Mouse (Mus musculus) forebrain, embryonic 15.5 days (tissue): ENCODE measurements around the gene Mark2. TPM values are rescaled to one million over a fixed set of nuclear protein-coding genes. Genes with fewer than 3 reads are reported as not detected.

Experiments used
- ATAC-seq: fragments of 200-750 bp; cut with Nextera tagmentation; replicated peaks from 2 replicates; pipeline ENCODE4 v1.8.0; 2017; ENCODE audit warnings: mild to moderate bottlenecking, moderate TSS enrichment, moderate library complexity
- H3K27ac ChIP-seq: fragments of 300-500 bp; sonication (generic); replicated peaks from 2 replicates; pipeline ENCODE4 v1.5.1; 2015; ENCODE audit warnings: mild to moderate bottlenecking, inconsistent platforms
- H3K27me3 ChIP-seq: fragments of 300-500 bp; sonication (generic); 2 replicates; pipeline ENCODE4 v1.6.1; 2015; ENCODE audit warnings: inconsistent platforms
- H3K36me3 ChIP-seq: fragments of 300-500 bp; sonication (generic); 2 replicates; pipeline ENCODE4 v1.6.1; 2015; ENCODE audit warnings: mild to moderate bottlenecking, inconsistent platforms
- H3K4me1 ChIP-seq: fragments of 300-500 bp; sonication (generic); 2 replicates; pipeline ENCODE4 v1.6.1; 2015; ENCODE audit warnings: inconsistent platforms
- H3K4me2 ChIP-seq: fragments of 300-500 bp; sonication (generic); replicated peaks from 2 replicates; pipeline ENCODE4 v1.6.1; 2015; ENCODE audit warnings: mild to moderate bottlenecking, inconsistent platforms
- H3K4me3 ChIP-seq: fragments of 300-500 bp; sonication (generic); 2 replicates; pipeline ENCODE4 v1.5.1; 2015; ENCODE audit warnings: mild to moderate bottlenecking, inconsistent platforms
- H3K9ac ChIP-seq: fragments of 300-500 bp; sonication (generic); replicated peaks from 2 replicates; pipeline ENCODE4 v1.6.1; 2015; ENCODE audit warnings: mild to moderate bottlenecking, inconsistent platforms
- H3K9me3 ChIP-seq: fragments of 300-500 bp; sonication (generic); 2 replicates; pipeline ENCODE4 v1.6.1; 2016; ENCODE audit warnings: inconsistent platforms
- WGBS: fragments of 180-500 bp; shearing (Covaris S2); methylation state at CpG from one replicate; pipeline ENCODE4 v1.1.7; 2015; ENCODE audit warnings: mixed read lengths; 5-methylcytosine and 5-hydroxymethylcytosine counted together
- polyA plus RNA-seq: library from polyadenylated mRNA; unstranded; fragments of >200 nt; fragmentation: Nextera tagmentation; extraction: Ambion mirVana; gene quantifications from 2 replicates; pipeline ENCODE4 v1.2.1, GENCODE M21; 2015

The Mark2 gene
- polyA plus RNA-seq, 1 experiment from 2014 or later: 52.8 TPM

GRCm38 (mm10) chr19:7269290-7270044 is 72.2 kb downstream of the Mark2 start:
- Histone ChIP-seq H3K4me2 (peak overlapping the region; percentile 76), H3K27me3 (no peaks in the 10 kb centered on the region), H3K9ac (peak overlapping the region; percentile 98), H3K27ac (peak overlapping the region; percentile 99), H3K4me1 (peaks cover 83% of the 10 kb centered on the region), H3K9me3 (no peaks in the 10 kb centered on the region), H3K36me3 (peaks cover 39% of the 10 kb centered on the region), H3K4me3 (peak overlapping the region; percentile 90)
- WGBS: 5% methylated on average over 11 of the region's 11 CpGs
- ATAC-seq: no peak; the same call in 1 of the 2 replicates

GRCm38 (mm10) chr19:7268722-7269090 is 73.0 kb downstream of the Mark2 start:
- peak overlapping the region; percentile 76 for H3K4me2 ChIP-seq
- no peaks in the 10 kb centered on the region for H3K27me3 ChIP-seq
- peak overlapping the region; percentile 99 for H3K27ac ChIP-seq
- ATAC-seq: peak; percentile 8; the same call in 1 of the 2 replicates
- WGBS: under 1% methylated on average over 30 of the region's 30 CpGs
- H3K4me3 ChIP-seq: peak overlapping the region; percentile 90
- no peaks in the 10 kb centered on the region for H3K9me3 ChIP-seq
- H3K4me1 ChIP-seq: peaks cover 79% of the 10 kb centered on the region
- H3K9ac ChIP-seq: peak overlapping the region; percentile 98
- peaks cover 31% of the 10 kb centered on the region for H3K36me3 ChIP-seq

GRCm38 (mm10) chr19:7267781-7268721 is 73.6 kb downstream of the Mark2 start:
- H3K9me3 ChIP-seq: no peaks in the 10 kb centered on the region
- H3K27me3 ChIP-seq: no peaks in the 10 kb centered on the region
- H3K4me2 ChIP-seq: peak overlapping the region; percentile 76
- H3K9ac ChIP-seq: peak overlapping the region; percentile 98
- H3K27ac ChIP-seq: peak overlapping the region; percentile 99
- H3K4me1 ChIP-seq: peaks cover 79% of the 10 kb centered on the region
- ATAC-seq: peak; percentile 55
- under 1% methylated on average over 90 of the region's 97 CpGs for whole genome bisulfite sequencing
- peaks cover 25% of the 10 kb centered on the region for H3K36me3 ChIP-seq
- H3K4me3 ChIP-seq: peak overlapping the region; percentile 90

- H3K4me2 ChIP-seq: peak within 1 kb of the TSS; percentile 76
- peak within 1 kb of the TSS; percentile 98 for H3K9ac ChIP-seq
- no peaks in the 10 kb centered on the region for H3K27me3 ChIP-seq
- peaks cover 70% of the 10 kb centered on the region for H3K4me1 ChIP-seq
- peak within 1 kb of the TSS; percentile 90 for H3K4me3 ChIP-seq
- H3K27ac ChIP-seq: peak within 1 kb of the TSS; percentile 99
- peaks cover 17% of the 10 kb centered on the region for H3K36me3 ChIP-seq
- under 1% methylated on average over 28 of the region's 28 CpGs for WGBS
- ATAC-seq: peak; percentile 69
- H3K9me3 ChIP-seq: no peaks in the 10 kb centered on the region
Measured at GRCm38 (mm10) chr19:7267091-7267741, 74.4 kb downstream of the Mark2 start, which contains the start of gene Rcor2. Rcor2 (plus strand) TSS chr19:7267325.

- peak overlapping the region; percentile 98 for H3K9ac ChIP-seq
- H3K4me1 ChIP-seq: peaks cover 63% of the 10 kb centered on the region
- WGBS: 22% methylated on average over 4 of the region's 4 CpGs
- no peaks in the 10 kb centered on the region for H3K27me3 ChIP-seq
- no peaks in the 10 kb centered on the region for H3K9me3 ChIP-seq
- peak overlapping the region; percentile 90; the same call in 1 of the 2 replicates for H3K4me3 ChIP-seq
- peak overlapping the region; percentile 76 for H3K4me2 ChIP-seq
- peak overlapping the region; percentile 99 for H3K27ac ChIP-seq
- no peak for ATAC-seq
- peaks cover 9% of the 10 kb centered on the region for H3K36me3 ChIP-seq
Measured at GRCm38 (mm10) chr19:7266421-7266831, 75.2 kb downstream of the Mark2 start.

GRCm38 (mm10) chr19:7265478-7266191 is 76.0 kb downstream of the Mark2 start:
- Histone ChIP-seq H3K27ac (peak overlapping the region; percentile 99), H3K27me3 (no peaks in the 10 kb centered on the region), H3K4me2 (peak overlapping the region; percentile 76), H3K4me3 (no peak overlapping the region), H3K4me1 (peaks cover 55% of the 10 kb centered on the region), H3K9ac (0 out of 2 replicates have a peak overlapping the region, but pooled peaks have one; percentile 11), H3K36me3 (peaks cover 3% of the 10 kb centered on the region; the same call in 1 of the 2 replicates), H3K9me3 (no peaks in the 10 kb centered on the region)
- WGBS: 7% methylated on average over 14 of the region's 14 CpGs
- ATAC-seq: peak; percentile 20; the same call in 1 of the 2 replicates

- H3K4me1 ChIP-seq: peaks cover 47% of the 10 kb centered on the region
- no peak overlapping the region for H3K4me3 ChIP-seq
- peak overlapping the region; percentile 16; the same call in 1 of the 2 replicates for H3K9ac ChIP-seq
- 14% methylated on average over 6 of the region's 6 CpGs for WGBS
- 0 out of 2 replicates have a peak overlapping the region, but pooled peaks have one; percentile 76 for H3K4me2 ChIP-seq
- H3K27ac ChIP-seq: peak overlapping the region; percentile 99
- no peaks in the 10 kb centered on the region for H3K9me3 ChIP-seq
- H3K27me3 ChIP-seq: no peaks in the 10 kb centered on the region
- H3K36me3 ChIP-seq: no peaks in the 10 kb centered on the region
- ATAC-seq: no peak
Measured at GRCm38 (mm10) chr19:7264766-7265331, 76.8 kb downstream of the Mark2 start.

GRCm38 (mm10) chr19:7264088-7264765 is 77.4 kb downstream of the Mark2 start:
- Histone ChIP-seq H3K4me1 (peaks cover 41% of the 10 kb centered on the region), H3K36me3 (no peaks in the 10 kb centered on the region), H3K27ac (peak overlapping the region; percentile 99), H3K9ac (no peak overlapping the region), H3K4me3 (no peak overlapping the region), H3K4me2 (no peak overlapping the region), H3K27me3 (no peaks in the 10 kb centered on the region), H3K9me3 (no peaks in the 10 kb centered on the region)
- ATAC-seq: no peak
- 7% methylated on average over 9 of the region's 9 CpGs for WGBS

GRCm38 (mm10) chr19:7262592-7262991 is 79.1 kb downstream of the Mark2 start:
- no peak overlapping the region for H3K4me2 ChIP-seq
- H3K4me3 ChIP-seq: no peak overlapping the region
- no peak overlapping the region for H3K9ac ChIP-seq
- no peaks in the 10 kb centered on the region for H3K36me3 ChIP-seq
- no peak overlapping the region for H3K27ac ChIP-seq
- peaks cover 35% of the 10 kb centered on the region for H3K4me1 ChIP-seq
- WGBS: 91% methylated on average over 1 of the region's 1 CpGs
- no peaks in the 10 kb centered on the region for H3K27me3 ChIP-seq
- no peak for ATAC-seq
- no peaks in the 10 kb centered on the region for H3K9me3 ChIP-seq

- Histone ChIP-seq H3K9ac (no peak overlapping the region), H3K4me3 (no peak overlapping the region), H3K27me3 (no peaks in the 10 kb centered on the region), H3K4me2 (no peak overlapping the region), H3K4me1 (peaks cover 29% of the 10 kb centered on the region), H3K27ac (no peak overlapping the region), H3K9me3 (no peaks in the 10 kb centered on the region), H3K36me3 (no peaks in the 10 kb centered on the region)
- WGBS: 91% methylated on average over 3 of the region's 3 CpGs
- no peak for ATAC-seq
Measured at GRCm38 (mm10) chr19:7261964-7262363, 79.7 kb downstream of the Mark2 start.
